Mouse (Mus musculus) neural tube, embryonic 14.5 days (tissue): Measurements from ENCODE around the gene Zc3h12a. TPM values are rescaled to one million over a fixed set of nuclear protein-coding genes. Genes with fewer than 3 reads are reported as not detected.

Experiments
- ATAC-seq: fragments of 200-750 bp; cut with Nextera tagmentation; 2 replicates; pipeline ENCODE4 v1.8.0; 2017; ENCODE audit warnings: low read depth, mild to moderate bottlenecking, moderate TSS enrichment, moderate library complexity
- H3K27ac ChIP-seq: fragments of 300-500 bp; sonication (generic); 2 replicates; pipeline ENCODE4 v1.5.1; 2014; ENCODE audit warnings: low read depth, mild to moderate bottlenecking, control low read depth, low read length, moderate library complexity, mixed read lengths
- H3K27me3 ChIP-seq: fragments of 300-500 bp; sonication (generic); 2 replicates; pipeline ENCODE4 v1.6.1; 2014; ENCODE audit warnings: low read length; ENCODE audit not compliant: control insufficient read depth, insufficient read depth
- H3K36me3 ChIP-seq: fragments of 300-500 bp; sonication (generic); 2 replicates; pipeline ENCODE4 v1.6.1; 2014; ENCODE audit warnings: low read length, mixed read lengths; ENCODE audit not compliant: control insufficient read depth, insufficient read depth
- H3K4me1 ChIP-seq: fragments of 300-500 bp; sonication (generic); 2 replicates; pipeline ENCODE4 v1.6.1; 2014; ENCODE audit warnings: low read length; ENCODE audit not compliant: control insufficient read depth, insufficient read depth
- H3K4me2 ChIP-seq: fragments of 300-500 bp; sonication (generic); 2 replicates; pipeline ENCODE4 v1.6.1; 2014; ENCODE audit warnings: mild to moderate bottlenecking, low read depth, low read length, control low read depth
- H3K4me3 ChIP-seq: fragments of 300-500 bp; sonication (generic); 2 replicates; pipeline ENCODE4 v1.5.1; 2014; ENCODE audit warnings: low read depth, low read length, control low read depth, mixed read lengths
- H3K9ac ChIP-seq: fragments of 300-500 bp; sonication (generic); replicated peaks from 2 replicates; pipeline ENCODE4 v1.6.1; 2014; ENCODE audit warnings: low read depth, mild to moderate bottlenecking, control low read depth, low read length, mixed read lengths
- H3K9me3 ChIP-seq: fragments of 300-500 bp; sonication (generic); 2 replicates; pipeline ENCODE4 v1.6.1; 2016; ENCODE audit warnings: low read length; ENCODE audit not compliant: control insufficient read depth
- WGBS: fragments of 180-500 bp; shearing (Covaris S2); extraction: QIAGEN DNeasy Blood & Tissue Kit; methylation state at CpG from one replicate; pipeline ENCODE4 v1.1.7; 2014; 5-methylcytosine and 5-hydroxymethylcytosine counted together
- polyA plus RNA-seq: library from polyadenylated mRNA; unstranded; fragments of >200 nt; fragmentation: Nextera tagmentation; extraction: Ambion mirVana; gene quantifications from 2 replicates; pipeline ENCODE4 v1.2.1, GENCODE M21; 2014

Gene Zc3h12a
- polyA plus RNA-seq, 1 experiment from 2014 or later: 0.51 TPM

DNA sequence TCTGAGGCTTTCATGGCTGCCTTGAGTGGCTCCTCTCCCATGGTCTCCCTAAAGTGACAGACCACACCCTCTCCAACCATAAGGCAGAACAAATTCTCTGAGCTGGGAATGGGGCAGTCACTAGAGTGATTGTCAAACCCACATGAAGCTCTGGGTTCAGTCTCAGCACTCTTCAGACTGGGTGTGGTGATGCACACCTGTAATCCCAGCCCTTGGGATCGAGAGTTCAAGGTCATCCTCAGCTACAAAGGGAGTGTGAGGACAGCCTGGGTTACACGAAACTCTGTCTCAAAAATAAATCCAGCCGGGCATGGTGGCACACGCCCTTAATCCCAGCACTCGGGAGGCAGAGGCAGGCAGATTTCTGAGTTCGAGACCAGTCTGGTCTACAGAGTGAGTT is 24.8 kb upstream of the Zc3h12a start:
- Histone ChIP-seq H3K36me3 (no peaks in the 10 kb centered on the region), H3K27me3 (no peaks in the 10 kb centered on the region), H3K9me3 (no peaks in the 10 kb centered on the region), H3K4me2 (no peak overlapping the region), H3K9ac (no peak overlapping the region), H3K27ac (no peak overlapping the region), H3K4me3 (no peak overlapping the region), H3K4me1 (no peaks in the 10 kb centered on the region)
- 94% methylated on average over 6 of the region's 6 CpGs for WGBS
- ATAC-seq: no peak

DNA sequence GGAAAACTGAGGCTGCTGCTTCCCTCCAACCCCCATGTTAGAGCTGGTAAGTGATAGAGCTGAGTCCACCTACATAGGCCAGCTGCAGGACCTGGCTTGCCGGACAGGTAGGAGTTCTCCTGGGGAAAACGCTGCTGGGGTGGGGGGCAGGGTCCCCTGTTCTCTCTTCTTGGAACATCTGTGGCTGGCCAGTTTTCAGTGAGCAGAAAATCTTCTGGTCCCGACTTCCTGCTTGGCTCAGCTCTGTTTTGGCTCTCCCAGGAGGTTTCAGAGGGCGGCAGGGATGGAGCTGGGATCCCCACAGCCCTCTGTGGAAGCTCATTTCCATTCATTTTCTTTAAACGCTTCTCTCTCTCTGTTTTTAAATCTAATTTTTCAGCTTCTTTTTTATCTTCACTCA is 21.8 kb upstream of the Zc3h12a start:
- no peak overlapping the region for H3K9ac ChIP-seq
- no peaks in the 10 kb centered on the region for H3K9me3 ChIP-seq
- no peak overlapping the region for H3K4me2 ChIP-seq
- no peaks in the 10 kb centered on the region for H3K4me1 ChIP-seq
- H3K27me3 ChIP-seq: no peaks in the 10 kb centered on the region
- no peak overlapping the region for H3K27ac ChIP-seq
- H3K36me3 ChIP-seq: no peaks in the 10 kb centered on the region
- no peak for ATAC-seq
- no peak overlapping the region for H3K4me3 ChIP-seq
- 33% methylated on average over 5 of the region's 5 CpGs for WGBS

DNA sequence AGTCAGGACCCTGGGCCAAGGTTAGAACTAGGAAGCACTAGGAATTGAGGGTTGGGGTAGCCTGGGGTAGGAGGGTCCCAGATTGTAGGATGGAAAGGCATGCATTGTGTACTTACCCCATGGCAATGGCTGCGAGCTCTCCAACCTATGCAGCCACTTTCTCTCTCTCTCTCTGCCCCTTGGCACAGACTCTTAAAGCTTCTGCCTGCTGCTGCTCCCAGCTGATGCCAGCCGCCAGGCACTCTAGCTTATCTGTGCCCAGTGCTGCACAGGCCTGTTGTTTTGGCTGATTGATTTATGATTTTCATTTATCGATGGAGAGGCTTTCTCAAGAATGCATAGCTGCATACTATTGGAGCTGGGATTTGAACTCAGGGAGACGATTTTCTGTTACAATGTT is 20.3 kb upstream of the Zc3h12a start:
- Histone ChIP-seq H3K9me3 (no peaks in the 10 kb centered on the region), H3K36me3 (no peaks in the 10 kb centered on the region), H3K4me1 (no peaks in the 10 kb centered on the region), H3K27me3 (no peaks in the 10 kb centered on the region), H3K4me3 (no peak overlapping the region), H3K27ac (no peak overlapping the region), H3K4me2 (no peak overlapping the region), H3K9ac (no peak overlapping the region)
- no peak for ATAC-seq
- 64% methylated on average over 4 of the region's 4 CpGs for WGBS

GRCm38 (mm10) chr4:125145213-125145612 is 17.6 kb upstream of the Zc3h12a start:
- H3K36me3 ChIP-seq: no peaks in the 10 kb centered on the region
- no peak overlapping the region for H3K27ac ChIP-seq
- no peak overlapping the region for H3K4me3 ChIP-seq
- WGBS: 31% methylated on average over 10 of the region's 10 CpGs
- no peaks in the 10 kb centered on the region for H3K4me1 ChIP-seq
- no peak overlapping the region for H3K4me2 ChIP-seq
- H3K9ac ChIP-seq: no peak overlapping the region
- no peaks in the 10 kb centered on the region for H3K9me3 ChIP-seq
- ATAC-seq: no peak
- H3K27me3 ChIP-seq: no peaks in the 10 kb centered on the region

GRCm38 (mm10) chr4:125144627-125145026 is 17.0 kb upstream of the Zc3h12a start:
- H3K4me3 ChIP-seq: no peak overlapping the region
- no peaks in the 10 kb centered on the region for H3K4me1 ChIP-seq
- no peaks in the 10 kb centered on the region for H3K9me3 ChIP-seq
- ATAC-seq: no peak
- no peak overlapping the region for H3K4me2 ChIP-seq
- H3K27ac ChIP-seq: no peak overlapping the region
- no peaks in the 10 kb centered on the region for H3K27me3 ChIP-seq
- no peak overlapping the region for H3K9ac ChIP-seq
- WGBS: 7% methylated on average over 7 of the region's 7 CpGs
- no peaks in the 10 kb centered on the region for H3K36me3 ChIP-seq

DNA sequence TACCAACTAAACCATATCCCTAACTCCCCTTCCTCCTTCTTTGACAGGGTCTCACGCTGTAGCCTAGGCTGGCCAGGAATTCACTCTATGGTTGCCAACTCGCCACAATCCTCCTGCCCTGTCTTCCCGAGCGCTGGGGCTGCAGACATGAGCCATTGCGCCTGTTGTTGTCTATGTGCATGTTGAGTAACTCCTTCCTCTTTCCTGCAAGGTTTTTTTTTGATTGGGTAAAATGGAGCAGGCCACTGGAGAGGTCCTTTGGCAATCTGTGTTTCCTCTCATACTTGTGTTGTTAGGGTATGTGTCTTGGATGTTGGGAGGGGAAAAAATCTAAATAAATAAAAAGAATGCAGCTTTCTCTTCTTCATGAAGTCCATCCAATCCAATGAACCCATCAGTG is 16.6 kb upstream of the Zc3h12a start:
- no peak overlapping the region for H3K4me3 ChIP-seq
- H3K9me3 ChIP-seq: no peaks in the 10 kb centered on the region
- no peaks in the 10 kb centered on the region for H3K36me3 ChIP-seq
- H3K4me1 ChIP-seq: no peaks in the 10 kb centered on the region
- no peak for ATAC-seq
- no peaks in the 10 kb centered on the region for H3K27me3 ChIP-seq
- WGBS: 77% methylated on average over 5 of the region's 5 CpGs
- no peak overlapping the region for H3K9ac ChIP-seq
- no peak overlapping the region for H3K4me2 ChIP-seq
- no peak overlapping the region for H3K27ac ChIP-seq

DNA sequence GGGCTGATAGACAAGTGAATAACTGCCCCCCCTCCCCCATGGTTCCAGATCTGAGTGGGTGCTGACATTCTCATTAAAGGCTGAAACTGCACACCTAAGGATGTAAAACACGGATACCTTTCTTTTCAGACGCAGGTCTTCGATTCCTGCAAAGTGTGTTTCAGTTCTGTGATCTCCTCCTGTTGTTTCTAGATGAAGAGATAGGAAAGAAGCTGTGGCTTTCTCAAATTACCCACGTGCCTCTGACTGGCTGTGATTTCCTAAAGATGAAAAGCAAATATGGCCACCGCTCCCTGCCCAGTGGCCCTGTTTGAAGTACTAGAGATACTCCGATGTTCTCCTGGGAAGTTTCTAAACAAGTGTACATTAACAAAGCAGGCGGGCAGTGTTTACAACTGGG is 10.7 kb upstream of the Zc3h12a start:
- H3K4me2 ChIP-seq: no peak overlapping the region
- no peaks in the 10 kb centered on the region for H3K4me1 ChIP-seq
- H3K9ac ChIP-seq: no peak overlapping the region
- H3K36me3 ChIP-seq: no peaks in the 10 kb centered on the region
- WGBS: 84% methylated on average over 7 of the region's 7 CpGs
- H3K27me3 ChIP-seq: no peaks in the 10 kb centered on the region
- H3K4me3 ChIP-seq: no peak overlapping the region
- no peaks in the 10 kb centered on the region for H3K9me3 ChIP-seq
- ATAC-seq: no peak
- no peak overlapping the region for H3K27ac ChIP-seq

GRCm38 (mm10) chr4:125136303-125136888 is 8.8 kb upstream of the Zc3h12a start:
- WGBS: 54% methylated on average over 12 of the region's 12 CpGs
- ATAC-seq: no peak
- no peaks in the 10 kb centered on the region for H3K27me3 ChIP-seq
- no peak overlapping the region for H3K4me2 ChIP-seq
- no peak overlapping the region for H3K9ac ChIP-seq
- no peaks in the 10 kb centered on the region for H3K36me3 ChIP-seq
- no peak overlapping the region for H3K4me3 ChIP-seq
- H3K4me1 ChIP-seq: no peaks in the 10 kb centered on the region
- H3K27ac ChIP-seq: no peak overlapping the region
- H3K9me3 ChIP-seq: no peaks in the 10 kb centered on the region

- Histone ChIP-seq H3K4me2 (no peak overlapping the region), H3K36me3 (no peaks in the 10 kb centered on the region), H3K27me3 (no peaks in the 10 kb centered on the region), H3K4me3 (no peak overlapping the region), H3K4me1 (no peaks in the 10 kb centered on the region), H3K9ac (no peak overlapping the region), H3K9me3 (no peaks in the 10 kb centered on the region), H3K27ac (no peak overlapping the region)
- ATAC-seq: no peak
- WGBS: 82% methylated on average over 10 of the region's 10 CpGs
Observed at GRCm38 (mm10) chr4:125135076-125135855, 7.6 kb upstream of the Zc3h12a start.
